Mouse (Mus musculus) heart, embryonic 11.5 days (tissue): ENCODE measurements at regions not wholly inside any gene's neighbourhood (a gene's known extent, or its start where the extent isn't known, plus 50 kb on each side); places are given as distances from the start of the nearest gene placed in this dataset.

ENCODE experiments used
- ATAC-seq: fragments of 200-750 bp; cut with Nextera tagmentation; replicated peaks from 2 replicates; pipeline ENCODE4 v1.8.0; 2017; ENCODE audit warnings: moderate library complexity; ENCODE audit not compliant: insufficient number of reproducible peaks, low FRiP score, low TSS enrichment
- H3K27ac ChIP-seq: fragments of 300-500 bp; sonication (generic); 2 replicates; pipeline ENCODE4 v1.5.1; 2014; ENCODE audit warnings: mild to moderate bottlenecking, low read depth, low read length
- H3K27me3 ChIP-seq: fragments of 300-500 bp; sonication (generic); 2 replicates; pipeline ENCODE4 v1.6.1; 2014; ENCODE audit warnings: mild to moderate bottlenecking, low read length, mixed read lengths; ENCODE audit not compliant: control insufficient read depth, insufficient read depth
- H3K36me3 ChIP-seq: fragments of 300-500 bp; sonication (generic); 2 replicates; pipeline ENCODE4 v1.6.1; 2014; ENCODE audit warnings: mild to moderate bottlenecking, low read length, moderate library complexity, mixed read lengths; ENCODE audit not compliant: control insufficient read depth, insufficient read depth
- H3K4me1 ChIP-seq: fragments of 300-500 bp; sonication (generic); 2 replicates; pipeline ENCODE4 v1.6.1; 2014; ENCODE audit warnings: low read length; ENCODE audit not compliant: control insufficient read depth, insufficient read depth
- H3K4me2 ChIP-seq: fragments of 300-500 bp; sonication (generic); 2 replicates; pipeline ENCODE4 v1.6.1; 2014; ENCODE audit warnings: mild to moderate bottlenecking, moderate library complexity
- H3K4me3 ChIP-seq: fragments of 300-500 bp; sonication (generic); 2 replicates; pipeline ENCODE4 v1.5.1; 2014; ENCODE audit warnings: low read depth, low read length
- H3K9ac ChIP-seq: fragments of 300-500 bp; sonication (generic); 2 replicates; pipeline ENCODE4 v1.6.1; 2014; ENCODE audit warnings: mild to moderate bottlenecking, low read depth, low read length, moderate library complexity
- H3K9me3 ChIP-seq: fragments of 300-500 bp; sonication (generic); replicated peaks from 2 replicates; pipeline ENCODE4 v1.6.1; 2016; ENCODE audit warnings: low read length; ENCODE audit not compliant: control insufficient read depth
- WGBS: fragments of 180-500 bp; shearing (Covaris S2); extraction: QIAGEN DNeasy Blood & Tissue Kit; methylation state at CpG from one replicate; pipeline ENCODE4 v1.1.7; 2014; ENCODE audit not compliant: insufficient replicate concordance; 5-methylcytosine and 5-hydroxymethylcytosine counted together

- Histone ChIP-seq H3K9me3 (no peaks in the 10 kb centered on the region), H3K27ac (no peak overlapping the region), H3K36me3 (no peaks in the 10 kb centered on the region), H3K27me3 (no peaks in the 10 kb centered on the region), H3K9ac (no peak overlapping the region), H3K4me1 (no peaks in the 10 kb centered on the region), H3K4me3 (no peak overlapping the region), H3K4me2 (no peak overlapping the region)
- ATAC-seq: no peak
- 60% methylated on average over 6 of the region's 6 CpGs for WGBS
Measured at GRCm38 (mm10) chr5:91692292-91692691, 174.9 kb downstream of the Parm1 start.

- ATAC-seq: no peak
- 73% methylated on average over 6 of the region's 6 CpGs for WGBS
- Histone ChIP-seq H3K9ac (no peak overlapping the region), H3K27me3 (no peaks in the 10 kb centered on the region), H3K36me3 (no peaks in the 10 kb centered on the region), H3K9me3 (no peaks in the 10 kb centered on the region), H3K27ac (no peak overlapping the region), H3K4me1 (no peaks in the 10 kb centered on the region), H3K4me2 (no peak overlapping the region), H3K4me3 (no peak overlapping the region)
Measured at GRCm38 (mm10) chr5:91678727-91679126, 161.3 kb downstream of the Parm1 start.
